Mouse (Mus musculus) urinary bladder, adult 18-20 months (tissue): Measurements from ENCODE around the gene Hist1h3f.
"Not testable (repeated sequence)": the region's sequence is repeated elsewhere in the genome, so short reads cannot be mapped to it uniquely, and the experiment has no call there.

Experiments
- DNase-seq, 2 experiments: peaks; one replicate each; pipeline ENCODE4 v3.0.0; 2022; ENCODE audit warnings: low spot score in 2 of 2, mixed read lengths in 2 of 2

Hist1h3f gene

DNA sequence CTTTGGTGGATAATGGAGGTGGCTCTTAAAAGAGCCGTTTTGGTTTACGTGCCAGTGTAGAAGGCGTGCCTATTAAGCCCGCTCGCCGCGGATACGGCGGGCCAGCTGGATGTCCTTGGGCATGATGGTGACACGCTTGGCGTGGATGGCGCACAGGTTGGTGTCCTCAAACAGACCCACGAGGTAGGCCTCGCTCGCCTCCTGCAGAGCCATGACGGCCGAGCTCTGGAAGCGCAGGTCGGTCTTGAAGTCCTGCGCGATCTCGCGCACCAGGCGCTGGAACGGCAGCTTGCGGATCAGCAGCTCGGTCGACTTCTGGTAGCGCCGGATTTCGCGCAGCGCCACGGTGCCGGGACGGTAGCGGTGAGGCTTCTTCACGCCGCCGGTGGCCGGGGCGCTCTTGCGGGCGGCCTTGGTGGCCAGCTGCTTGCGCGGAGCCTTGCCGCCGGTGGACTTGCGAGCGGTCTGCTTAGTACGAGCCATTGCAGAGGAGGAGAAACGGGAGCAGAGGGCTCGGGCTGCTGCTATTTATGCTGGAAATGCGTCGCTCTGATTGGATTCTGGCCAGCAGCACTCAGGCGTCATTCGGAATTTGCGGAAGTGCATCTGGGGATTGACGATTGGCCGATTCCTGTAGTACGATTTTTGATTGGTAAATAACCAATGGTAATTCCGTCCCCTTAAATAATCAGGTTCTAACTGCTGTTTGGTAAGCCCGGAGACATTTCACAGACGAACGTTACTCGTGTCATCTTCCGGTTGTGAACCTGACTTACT lies 18.2 kb downstream of the Hist1h3f start, which contains the start of gene Hist1h3e:
Hist1h3e (minus strand) TSS at position 487 of the 777 bp plus-strand sequence.
- peak; percentile 87 to 92 for DNase-seq

DNA sequence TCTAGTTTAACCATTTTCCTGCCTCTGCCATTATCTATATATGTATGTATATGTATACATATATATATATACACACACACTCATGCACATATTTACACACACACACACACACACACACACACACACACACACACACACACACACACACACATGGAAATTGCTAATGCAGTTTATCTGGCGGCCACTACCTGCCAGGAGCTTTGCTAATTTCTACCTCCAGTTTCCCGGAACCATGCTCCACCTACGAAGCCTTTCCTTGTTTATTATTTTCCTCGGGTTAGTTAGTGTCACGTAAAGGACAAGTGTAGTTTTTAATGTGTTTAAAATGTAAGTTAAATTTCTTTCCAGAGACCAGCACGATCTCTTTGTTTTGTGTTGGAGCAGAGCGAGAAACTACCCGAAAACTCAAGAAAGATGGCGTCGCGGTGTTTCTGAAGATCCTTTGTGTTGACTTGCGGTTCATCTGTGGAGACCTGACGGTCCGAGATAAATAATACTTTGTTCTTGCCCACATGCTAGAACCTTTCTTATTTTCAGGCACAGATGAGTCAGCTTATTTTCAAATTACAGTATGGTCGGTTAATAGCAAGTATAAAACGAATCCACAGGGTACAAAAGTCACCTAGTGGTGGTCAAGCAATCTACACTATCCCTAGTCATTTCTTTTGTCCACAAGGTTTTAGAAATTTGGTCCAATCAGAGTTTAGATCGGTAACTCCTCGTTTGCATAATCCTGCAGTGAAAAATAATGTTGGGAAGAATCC lies 19.0 kb downstream of the Hist1h3f start:
- DNase-seq = no peak

- DNase-seq = no peak
Measured at GRCm38 (mm10) chr13:23564482-23564881, 20.6 kb downstream of the Hist1h3f start.

DNA sequence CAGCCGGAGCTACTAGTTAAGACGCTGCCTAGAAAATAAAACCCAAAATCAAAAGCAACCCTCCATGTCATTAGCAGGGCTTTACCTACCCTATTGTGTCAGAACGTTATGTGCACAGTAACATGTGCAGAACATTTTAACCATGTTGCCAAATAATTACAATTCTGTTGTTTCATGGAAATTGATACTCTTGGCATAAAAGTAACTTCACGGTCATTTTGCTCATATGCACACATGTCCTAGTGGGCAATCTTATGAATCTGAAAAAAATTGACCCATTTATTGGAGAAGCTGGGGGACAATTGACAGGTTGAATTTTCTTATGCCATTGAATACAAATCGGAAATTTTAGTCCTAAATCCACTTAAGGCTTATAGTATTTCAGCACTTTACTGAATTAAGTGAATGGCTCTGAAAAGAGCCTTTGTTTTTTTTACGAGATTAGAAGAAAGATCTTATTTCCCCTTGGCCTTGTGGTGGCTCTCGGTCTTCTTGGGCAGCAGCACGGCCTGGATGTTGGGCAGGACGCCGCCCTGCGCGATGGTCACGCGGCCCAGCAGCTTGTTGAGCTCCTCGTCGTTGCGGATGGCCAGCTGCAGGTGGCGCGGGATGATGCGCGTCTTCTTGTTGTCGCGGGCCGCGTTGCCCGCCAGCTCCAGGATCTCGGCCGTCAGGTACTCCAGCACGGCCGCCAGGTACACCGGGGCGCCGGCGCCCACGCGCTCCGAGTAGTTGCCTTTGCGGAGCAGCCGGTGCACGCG lies 26.6 kb downstream of the Hist1h3f start:
- DNase-seq = not testable (repeated sequence)

GRCm38 (mm10) chr13:23571022-23571503 lies 27.2 kb downstream of the Hist1h3f start, which contains the start of the genes Hist1h2ae and Hist1h2bg:
Gene Hist1h2ae, minus strand, starts transcription at chr13:23571220.
Gene Hist1h2bg, plus strand, starts transcription at chr13:23571396.
- peak; percentile 56 to 73 for DNase-seq

DNA sequence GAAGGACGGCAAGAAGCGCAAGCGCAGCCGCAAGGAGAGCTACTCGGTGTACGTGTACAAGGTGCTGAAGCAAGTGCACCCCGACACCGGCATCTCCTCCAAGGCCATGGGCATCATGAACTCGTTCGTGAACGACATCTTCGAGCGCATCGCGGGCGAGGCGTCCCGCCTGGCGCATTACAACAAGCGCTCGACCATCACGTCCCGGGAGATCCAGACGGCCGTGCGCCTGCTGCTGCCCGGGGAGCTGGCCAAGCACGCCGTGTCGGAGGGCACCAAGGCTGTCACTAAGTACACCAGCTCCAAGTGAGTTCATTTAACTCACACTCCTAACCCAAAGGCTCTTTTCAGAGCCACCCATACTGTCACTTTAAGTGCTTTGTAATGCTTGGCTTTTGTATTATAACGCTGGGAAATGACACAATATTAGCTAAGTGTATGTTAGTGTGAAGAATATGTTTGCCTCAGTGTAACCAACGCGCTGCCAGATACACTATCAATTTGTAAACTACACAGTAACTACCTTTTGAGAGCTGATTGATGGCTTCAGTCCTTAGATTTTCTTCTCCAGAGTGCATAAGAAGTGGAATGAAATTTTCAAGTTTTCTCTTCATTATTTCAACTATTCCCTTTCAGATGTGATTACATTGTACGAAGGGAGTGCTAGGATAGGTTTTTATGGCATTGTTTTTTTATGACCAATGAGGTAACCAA lies 27.8 kb downstream of the Hist1h3f start:
- DNase-seq = not testable (repeated sequence)

DNA sequence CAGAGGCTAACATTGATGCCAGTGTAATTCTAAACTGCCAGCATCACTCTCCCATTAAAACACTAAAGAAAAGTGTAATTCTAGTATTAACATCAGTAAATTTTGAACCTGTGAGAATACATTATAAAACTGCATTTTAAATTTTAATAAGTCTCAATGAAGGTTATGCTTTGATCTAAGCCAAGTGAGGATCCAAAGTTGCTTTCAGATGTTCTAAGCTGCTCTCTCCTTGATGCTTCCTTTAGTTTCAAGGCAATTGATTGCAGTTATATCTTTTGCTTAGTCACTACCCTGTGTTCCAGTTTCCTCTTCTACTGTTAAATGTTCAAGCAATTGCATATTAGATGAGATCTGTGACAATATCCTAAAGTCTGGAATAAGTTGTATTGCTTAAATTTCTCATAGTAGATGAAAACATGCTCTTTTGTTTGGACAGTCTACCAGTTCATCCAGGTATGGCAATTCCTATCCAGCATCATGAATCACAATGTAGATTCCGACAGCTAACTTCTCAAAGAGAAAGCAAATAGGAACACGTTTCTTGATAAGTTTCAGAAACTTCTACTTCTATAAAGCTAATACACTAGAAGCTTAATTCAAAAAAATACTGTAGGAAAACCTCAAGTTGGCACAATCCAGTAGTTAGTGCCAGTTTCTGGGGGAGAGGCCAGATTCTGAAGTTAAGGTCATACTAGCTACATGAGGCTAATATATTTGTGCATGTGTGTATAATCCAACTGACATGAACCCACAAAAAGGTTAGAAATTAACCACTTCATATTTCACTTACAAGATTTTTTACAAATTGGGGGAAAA lies 28.6 kb downstream of the Hist1h3f start:
- DNase-seq = no peak

- DNase-seq = not testable (repeated sequence)
Measured at GRCm38 (mm10) chr13:23573034-23573897, 29.4 kb downstream of the Hist1h3f start.

DNA sequence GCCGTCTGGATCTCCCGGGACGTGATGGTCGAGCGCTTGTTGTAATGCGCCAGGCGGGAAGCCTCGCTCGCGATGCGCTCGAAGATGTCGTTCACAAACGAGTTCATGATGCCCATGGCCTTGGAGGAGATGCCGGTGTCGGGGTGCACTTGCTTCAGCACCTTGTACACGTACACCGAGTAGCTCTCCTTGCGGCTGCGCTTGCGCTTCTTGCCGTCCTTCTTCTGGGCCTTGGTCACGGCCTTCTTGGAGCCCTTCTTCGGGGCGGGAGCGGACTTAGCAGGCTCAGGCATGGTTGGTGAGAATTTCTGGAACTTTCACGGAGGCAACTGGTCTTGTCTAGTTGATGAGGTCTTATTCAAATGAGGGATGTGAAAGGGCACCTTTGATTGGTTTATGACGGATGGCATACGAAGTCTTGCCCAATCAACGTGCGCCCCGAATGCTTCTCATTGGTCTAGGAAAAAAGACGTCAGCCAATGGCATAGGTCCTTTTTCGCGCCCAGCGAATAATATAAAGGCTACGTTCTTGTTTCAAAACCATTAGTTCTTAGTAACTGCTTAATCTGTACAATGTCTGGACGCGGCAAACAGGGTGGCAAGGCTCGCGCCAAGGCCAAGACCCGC lies 30.2 kb downstream of the Hist1h3f start, which contains the start of the genes Hist1h2bf and Hist1h2ad:
Hist1h2bf (minus strand) TSS at position 299 of the 627 bp plus-strand sequence.
Hist1h2ad (plus strand) TSS at position 484 of the 627 bp plus-strand sequence.
- peak; percentile 44 to 81 for DNase-seq

GRCm38 (mm10) chr13:23574546-23575170 lies 30.8 kb downstream of the Hist1h3f start:
- not testable (repeated sequence) for DNase-seq

- peak in 1 of 2 experiments; percentile 25 for DNase-seq
Measured at GRCm38 (mm10) chr13:23575271-23575851, 31.5 kb downstream of the Hist1h3f start, which contains the start of gene Hist1h3d. Gene Hist1h3d, plus strand, starts transcription at chr13:23575763.

GRCm38 (mm10) chr13:23575864-23576313 lies 32.0 kb downstream of the Hist1h3f start:
- not testable (repeated sequence) for DNase-seq

GRCm38 (mm10) chr13:23576351-23576881 lies 32.6 kb downstream of the Hist1h3f start:
- DNase-seq = no peak

- no peak for DNase-seq
Measured at GRCm38 (mm10) chr13:23576906-23577639, 33.2 kb downstream of the Hist1h3f start.

DNA sequence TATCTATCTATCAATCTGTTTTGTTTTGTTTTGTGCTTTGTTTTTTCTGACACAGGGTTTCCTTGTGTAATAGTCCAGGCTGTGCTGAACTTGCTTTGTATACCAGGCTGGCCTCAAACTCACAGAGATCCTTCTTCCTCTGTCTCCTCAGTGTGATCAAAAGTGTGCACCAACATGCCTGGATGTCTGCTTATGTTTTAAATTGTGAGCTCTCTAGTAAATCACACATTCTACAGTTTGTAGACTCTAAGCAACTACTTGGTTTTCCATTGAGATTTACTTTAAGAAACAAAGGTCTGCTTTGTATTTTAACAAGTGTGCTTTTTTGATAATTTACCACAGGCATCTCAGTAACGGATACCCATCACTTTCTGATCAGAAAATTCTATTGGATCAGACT lies 34.0 kb downstream of the Hist1h3f start:
- DNase-seq = no peak
